Mouse (Mus musculus) heart, adult 18-20 months (tissue): Measurements from ENCODE around the gene Atp6v1g2. TPM values are rescaled to one million over a fixed set of nuclear protein-coding genes. Genes with fewer than 3 reads are reported as not detected.
"Not testable (repeated sequence)": the region's sequence is repeated elsewhere in the genome, so short reads cannot be mapped to it uniquely, and the experiment has no call there.

Source experiments
- DNase-seq, 2 experiments: peaks; one replicate each; pipeline ENCODE4 v3.0.0; 2021 to 2022; ENCODE audit warnings: mixed read lengths in 1 of 2
- total RNA-seq, 2 experiments: library from RNA; stranded (reverse); gene quantifications; 2 replicates each; pipeline ENCODE4 v1.2.3; 2021

Gene Atp6v1g2
- total RNA-seq, 2 experiments from 2014 or later: 2.1 to 2.3 TPM

DNA sequence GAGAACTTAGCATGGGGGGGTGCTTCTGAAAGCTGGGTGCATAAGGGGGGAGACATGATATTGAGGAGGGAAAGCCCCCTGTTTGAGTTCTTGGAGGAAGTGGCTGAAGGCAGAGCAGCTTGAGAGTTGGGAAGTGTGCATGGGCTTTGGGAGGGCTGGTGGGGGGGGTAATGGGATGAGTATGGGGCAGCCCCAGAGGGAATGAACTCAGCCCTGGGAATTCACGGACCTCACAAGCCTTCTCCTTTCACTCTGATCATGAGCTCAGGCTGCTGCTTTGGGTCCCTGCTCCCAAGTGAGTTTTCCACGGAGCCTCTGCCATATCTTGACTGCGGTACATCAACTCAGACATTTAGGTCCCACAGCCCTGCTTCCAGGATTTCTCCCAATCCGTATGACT lies 31.0 kb upstream of the Atp6v1g2 start:
- DNase-seq: no peak

DNA sequence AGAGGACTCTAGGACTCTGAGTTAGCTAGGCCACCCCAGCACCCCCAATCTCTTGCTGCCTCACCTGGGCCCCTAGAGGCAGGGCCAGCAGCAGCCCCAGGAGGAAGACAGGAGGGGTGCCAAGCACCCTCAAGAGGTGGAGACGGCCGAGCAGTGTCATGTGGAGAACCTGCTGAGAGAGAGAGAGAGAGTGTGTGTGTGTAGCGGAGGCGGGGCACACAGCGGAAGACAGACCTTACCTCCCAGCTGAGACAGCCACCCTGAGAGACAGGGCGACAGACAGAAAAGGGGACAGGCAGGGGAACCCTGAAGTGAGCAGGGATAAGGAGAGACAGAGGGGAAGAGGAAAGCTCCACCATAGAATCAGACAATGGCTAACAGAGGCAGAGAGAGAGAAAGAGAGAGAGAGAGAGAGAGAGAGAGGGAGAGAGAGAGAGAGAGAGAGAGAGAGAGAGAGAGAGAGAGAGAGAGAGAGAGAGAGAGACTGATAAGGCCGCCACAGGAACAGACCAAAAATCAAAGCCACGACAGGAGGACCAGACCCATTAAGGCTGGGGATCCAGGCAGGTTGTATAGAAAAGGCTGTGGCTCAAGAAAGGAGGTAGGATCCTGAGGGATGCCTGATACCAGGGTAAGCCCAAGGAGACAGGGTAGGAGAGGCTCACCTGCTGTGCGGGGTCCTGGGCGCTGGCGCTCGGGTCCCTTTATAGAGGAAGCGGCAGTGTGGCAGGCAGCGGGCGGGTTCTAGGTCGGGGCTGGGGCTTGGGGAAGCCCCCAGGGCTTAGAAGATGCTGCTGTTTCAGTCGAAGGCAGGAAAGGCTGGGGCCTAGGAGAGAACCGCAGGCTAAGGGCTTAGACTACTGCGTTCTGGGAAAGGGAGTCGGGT lies 28.7 kb upstream of the Atp6v1g2 start, which contains the start of gene Lta:
TSS of gene Lta (minus strand) at position 858 of the 886 bp plus-strand sequence.
- DNase-seq: no peak

DNA sequence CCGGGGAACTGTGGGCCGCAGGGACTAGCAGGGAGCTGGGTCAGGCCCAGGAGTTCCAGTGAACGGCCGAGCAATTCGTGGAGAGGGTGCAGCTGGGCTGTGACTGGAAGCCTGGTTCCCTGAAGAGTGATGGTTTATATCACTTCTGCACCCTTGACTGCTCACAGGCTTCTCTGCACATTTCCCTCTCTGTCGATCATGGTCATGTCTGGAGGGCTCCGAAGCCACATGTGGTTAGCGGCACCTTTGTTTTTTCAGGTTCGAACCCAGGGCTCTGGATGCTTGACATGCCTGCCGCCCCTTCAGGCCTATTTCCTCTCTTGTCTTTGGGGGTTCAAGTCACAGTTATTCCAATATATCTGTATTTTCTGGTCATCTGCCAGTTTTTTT lies 28.1 kb upstream of the Atp6v1g2 start:
- DNase-seq: no peak

DNA sequence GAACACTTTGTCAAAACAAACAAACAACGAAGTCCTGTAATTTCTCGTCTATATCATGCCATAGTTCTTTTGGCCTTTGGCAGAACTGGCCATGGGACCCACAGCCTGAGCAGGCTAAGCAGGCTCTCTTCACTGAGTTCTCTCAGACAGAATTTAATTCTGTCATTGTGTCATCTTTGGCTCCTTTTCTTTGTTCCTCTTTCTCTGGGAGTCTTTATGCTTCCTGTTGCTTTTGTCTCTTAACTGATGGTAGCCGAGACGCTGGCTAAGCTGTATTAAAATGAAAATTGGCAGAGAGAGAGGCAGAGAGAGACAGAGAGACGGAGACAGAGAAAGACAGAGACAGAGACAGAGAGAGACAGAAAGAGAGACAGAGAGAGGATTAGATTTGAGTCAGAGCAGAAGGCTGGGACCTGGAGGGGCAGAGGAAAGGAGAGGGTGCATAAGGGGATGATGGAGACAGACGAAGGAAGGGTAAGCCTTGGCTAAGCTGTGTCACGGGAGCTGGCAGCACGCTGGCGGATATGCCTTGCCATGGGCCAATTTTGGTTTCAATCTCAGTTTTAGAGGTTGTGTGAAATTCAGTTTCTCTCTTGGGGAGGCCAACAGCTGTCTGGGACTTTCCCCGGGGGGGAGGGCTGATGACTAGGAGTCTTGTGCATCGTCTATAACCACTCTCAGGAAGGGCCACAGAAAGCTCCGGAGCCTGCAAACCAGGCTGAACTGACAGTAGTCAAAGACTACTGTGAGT lies 23.5 kb upstream of the Atp6v1g2 start:
- no peak for DNase-seq

DNA sequence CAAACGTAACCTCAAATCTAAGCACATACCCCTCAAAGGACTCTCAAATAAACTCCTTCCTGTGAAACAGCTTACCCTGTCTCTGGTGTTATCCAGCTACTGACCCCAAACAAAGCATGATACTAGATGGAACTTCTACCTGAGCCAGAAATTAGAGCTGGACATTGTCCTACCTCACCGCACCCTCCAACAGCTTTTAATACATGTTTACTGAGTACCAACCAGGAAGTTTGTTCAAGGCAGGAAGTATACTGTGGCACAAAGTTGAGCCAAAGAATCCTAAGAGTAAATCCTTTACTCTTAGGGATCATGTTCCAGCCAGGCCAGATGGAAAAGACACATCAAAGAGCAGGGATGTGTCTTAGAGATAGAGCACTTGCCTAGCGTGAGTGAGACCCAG lies 22.9 kb upstream of the Atp6v1g2 start:
- DNase-seq: no peak

DNA sequence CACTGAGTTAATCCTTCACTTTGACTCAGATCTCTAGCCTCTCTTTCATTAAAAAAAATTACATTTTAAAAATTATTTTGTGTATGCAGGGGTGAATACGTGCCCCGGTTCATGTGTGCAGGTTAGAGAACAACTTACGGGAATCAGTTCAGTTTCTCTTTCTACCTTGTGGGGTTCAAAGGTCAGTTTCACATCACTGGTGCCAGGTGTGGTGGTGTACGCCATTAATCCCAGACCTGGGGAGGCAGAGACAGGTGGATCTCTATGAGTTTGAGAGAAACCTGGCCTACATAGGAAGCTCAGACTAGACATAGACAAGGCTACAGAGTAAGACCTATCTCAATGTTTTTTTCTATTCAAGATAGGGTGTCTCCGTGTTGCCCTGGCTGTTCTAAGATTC lies 20.4 kb upstream of the Atp6v1g2 start:
- no peak for DNase-seq

DNA sequence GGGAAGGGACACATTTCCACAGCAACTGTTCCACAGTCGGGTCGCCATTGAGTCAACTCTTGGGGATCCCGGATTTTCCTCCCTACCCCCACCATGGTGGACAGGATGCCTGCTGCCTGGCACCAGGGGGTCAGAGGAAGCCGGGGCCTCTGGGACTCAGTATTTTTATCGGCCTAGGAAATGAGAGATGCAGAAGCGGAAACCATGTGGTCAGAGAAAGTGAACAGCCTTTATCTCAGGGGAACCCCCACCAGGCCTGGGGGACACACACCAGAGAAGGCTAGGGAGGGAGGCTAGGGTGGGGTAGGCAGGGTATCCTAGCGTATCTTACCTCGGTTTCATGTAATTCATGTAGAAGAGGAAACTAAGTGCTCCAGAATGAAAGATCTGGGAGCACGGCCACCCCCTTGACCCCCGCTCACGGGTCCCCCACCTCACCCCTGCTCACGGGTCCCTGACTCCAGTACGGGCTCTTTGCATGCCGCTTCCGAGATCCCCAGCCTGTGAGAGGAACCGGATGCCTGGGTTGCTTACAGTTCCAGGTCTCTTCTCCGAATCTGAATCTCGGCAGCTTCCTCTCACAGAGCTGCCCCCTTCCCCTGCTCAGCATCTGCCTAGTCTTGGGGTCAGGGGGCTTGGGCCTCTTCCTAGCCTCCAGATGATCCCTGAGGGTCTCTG lies 14.8 kb upstream of the Atp6v1g2 start:
- DNase-seq: peak; percentile 56 to 80

DNA sequence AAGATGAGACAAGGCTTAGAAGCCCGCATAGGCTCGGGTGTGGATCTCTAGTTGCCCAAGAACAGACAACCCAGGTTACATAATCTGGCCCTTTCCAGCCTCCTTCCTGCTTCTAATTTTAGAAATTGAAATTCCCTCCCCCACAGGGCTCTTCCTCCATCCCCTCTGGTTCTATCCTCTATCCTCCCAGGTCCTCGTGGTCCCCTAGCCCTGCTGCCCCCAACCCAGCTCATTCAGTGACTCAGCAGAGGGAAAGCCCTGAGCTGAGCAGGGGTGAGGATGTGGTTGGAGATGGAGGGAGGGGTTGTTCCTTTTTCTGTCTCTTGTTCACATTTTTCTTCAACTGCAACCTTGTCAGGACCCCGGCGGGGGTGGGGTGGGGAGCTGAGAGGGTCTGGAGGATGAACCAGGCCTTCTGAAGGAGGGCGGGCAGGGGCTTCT lies 13.8 kb upstream of the Atp6v1g2 start:
- DNase-seq: peak in 1 of 2 experiments; percentile 46

DNA sequence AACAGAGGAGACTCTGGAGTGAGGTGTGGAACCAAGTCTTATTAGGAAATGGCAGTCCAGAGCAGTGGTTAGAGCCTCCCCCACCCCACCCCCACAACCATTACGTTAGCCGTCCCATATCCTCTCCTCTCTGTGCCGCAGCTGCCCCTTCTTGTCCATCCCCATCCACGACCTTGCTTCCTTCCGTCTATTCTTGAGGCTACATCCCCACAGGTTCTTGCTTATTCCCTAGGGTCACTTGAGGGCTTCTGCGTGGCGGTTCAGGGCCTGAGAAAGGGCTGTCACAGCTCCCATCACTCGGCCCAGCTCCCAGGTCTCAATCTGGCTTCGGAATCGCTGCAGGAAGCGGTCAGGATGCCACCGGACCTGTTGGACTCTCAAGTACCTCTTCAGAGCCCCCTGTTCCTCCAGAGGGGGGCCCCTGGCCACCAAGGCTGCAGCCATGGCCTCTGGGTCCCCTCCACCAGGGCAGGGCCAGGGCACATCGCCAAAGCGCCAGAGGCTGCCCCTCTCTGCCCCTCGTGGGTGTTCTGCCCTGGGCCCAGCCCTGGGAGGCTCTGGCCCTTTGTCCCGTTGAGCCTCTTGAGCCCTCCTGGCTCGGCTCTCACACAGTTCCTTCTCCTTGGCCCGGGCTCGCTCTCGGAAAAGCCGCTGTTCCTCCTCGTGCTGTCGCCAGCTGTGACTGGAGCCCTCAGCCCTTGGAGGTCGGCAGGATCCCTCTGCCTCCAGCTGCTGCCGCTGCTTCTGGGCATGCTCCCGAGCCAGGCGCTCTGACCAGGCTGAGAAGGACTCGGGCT lies 13.1 kb upstream of the Atp6v1g2 start, which contains the start of gene Gm16181:
TSS of gene Gm16181 (plus strand) at position 679 of the 797 bp plus-strand sequence.
- peak; percentile 67 to 82 for DNase-seq

DNA sequence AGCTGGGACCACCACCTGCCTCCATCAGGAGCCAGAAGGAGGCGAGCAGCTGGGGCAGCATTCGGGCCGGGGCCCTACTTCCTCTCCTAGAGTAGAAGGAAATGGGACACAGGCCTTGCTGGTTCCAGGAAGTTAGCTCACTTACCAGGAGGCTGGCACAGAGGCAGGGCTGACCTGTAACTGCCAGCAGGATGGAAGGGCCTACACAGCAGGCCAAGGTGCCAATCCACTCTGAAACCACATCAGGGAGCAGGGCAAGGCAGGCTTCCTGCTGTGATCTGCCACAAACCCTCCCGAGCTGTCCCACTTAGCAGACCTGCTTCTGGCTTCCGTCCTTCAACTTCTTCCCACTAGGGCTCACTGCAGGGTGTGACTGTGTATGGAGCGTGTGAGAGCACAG lies 11.2 kb upstream of the Atp6v1g2 start:
- peak in 1 of 2 experiments; percentile 45 for DNase-seq

DNA sequence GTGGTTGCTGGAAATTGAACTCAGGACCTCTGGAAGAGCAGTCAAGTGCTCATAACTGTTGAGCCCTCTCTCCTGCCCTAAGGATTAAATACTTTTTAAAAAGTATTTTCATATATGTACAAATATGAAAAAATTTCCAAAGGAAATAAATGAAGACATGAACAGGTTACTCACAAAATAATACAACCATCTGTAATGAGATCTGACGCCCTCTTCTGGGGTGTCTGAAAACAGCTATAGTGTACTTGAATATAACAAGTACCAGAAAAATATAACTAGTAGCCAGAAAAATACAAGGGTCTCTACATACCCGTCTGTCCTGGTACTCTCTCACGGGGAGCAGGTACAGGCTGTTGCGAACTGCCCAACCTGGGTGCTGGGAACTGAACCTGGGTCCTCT lies 8.8 kb upstream of the Atp6v1g2 start:
- no peak for DNase-seq

DNA sequence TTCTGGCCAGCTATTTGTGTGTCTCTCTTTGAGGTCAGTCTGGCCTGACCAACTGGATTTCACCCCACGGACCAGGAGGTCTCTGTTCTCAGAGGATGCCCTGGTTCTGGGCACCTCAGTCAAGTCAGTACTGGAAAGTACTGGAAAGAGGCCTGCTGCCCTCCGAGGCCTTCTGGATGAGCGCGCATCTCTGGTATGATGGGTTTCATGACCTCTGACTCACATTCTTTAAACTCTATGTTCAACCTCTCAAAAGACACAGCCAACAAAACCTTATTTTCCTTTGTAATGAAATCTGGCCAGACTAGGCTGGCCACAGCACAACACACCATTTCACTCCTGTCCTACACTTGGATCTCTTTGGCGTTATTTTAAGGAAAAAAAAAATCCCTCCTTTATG lies 8.0 kb upstream of the Atp6v1g2 start:
- no peak for DNase-seq

DNA sequence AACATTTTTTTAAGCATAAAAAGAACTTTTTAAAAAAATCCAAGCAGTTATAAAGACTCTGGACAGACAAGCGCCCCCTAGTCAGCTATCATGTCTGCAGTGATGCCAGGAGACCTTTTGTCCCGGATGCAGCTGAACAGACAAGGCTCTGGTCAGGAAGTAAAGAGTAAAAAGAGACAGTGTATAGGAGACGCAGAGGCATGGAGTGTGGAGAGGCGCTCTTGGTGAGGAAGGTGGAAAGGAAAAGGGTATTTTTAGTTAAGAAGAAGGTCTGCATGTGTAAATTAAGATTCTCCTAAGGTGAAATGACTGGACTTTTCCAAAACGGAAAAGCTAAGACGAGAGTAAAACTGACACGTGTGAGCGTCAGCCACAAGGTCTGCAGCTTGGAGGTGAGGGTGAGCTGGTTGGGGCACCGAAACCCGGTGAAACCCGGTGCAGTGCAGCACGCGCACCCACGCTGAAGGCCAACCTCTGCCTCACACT lies 6.9 kb upstream of the Atp6v1g2 start:
- DNase-seq: no peak

DNA sequence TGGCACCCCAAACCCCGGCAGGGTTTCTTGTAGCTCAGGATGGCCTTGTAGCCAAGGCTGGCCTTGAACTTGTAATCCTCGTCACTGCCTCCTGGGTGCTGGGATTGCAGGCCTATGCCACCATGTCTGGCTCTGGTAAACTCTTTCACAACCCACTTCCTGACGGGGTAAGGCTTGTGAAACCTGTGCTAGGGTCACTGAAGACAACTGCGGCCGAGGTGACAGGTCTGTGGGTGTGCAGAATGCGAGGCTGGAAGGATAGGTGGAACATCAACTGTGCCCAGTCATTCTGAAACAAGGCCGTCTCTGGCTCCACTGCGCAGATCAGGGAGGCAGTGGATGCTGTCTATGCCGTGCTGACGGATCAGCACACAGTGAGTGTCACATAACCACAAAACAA lies 2.4 kb upstream of the Atp6v1g2 start:
- no peak for DNase-seq

DNA sequence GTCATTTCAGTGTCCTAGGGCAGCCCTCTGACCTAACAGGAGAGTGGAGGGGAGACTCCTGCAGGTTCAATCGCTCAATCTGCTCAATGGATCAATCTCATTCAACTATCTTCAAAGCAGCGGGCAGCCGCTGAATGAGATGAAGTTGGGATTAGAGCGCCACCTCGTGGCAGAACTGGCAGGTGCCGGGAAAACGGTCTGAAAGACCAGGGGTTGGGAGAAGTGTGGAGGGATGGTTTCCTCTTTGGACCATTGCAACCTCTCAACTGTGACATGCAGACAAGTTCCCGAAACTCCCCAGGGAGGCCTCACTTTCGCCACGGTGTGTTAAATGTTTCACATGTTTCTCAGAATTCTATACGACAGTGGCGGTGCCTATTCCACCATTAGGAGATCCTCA lies 1.4 kb upstream of the Atp6v1g2 start:
- DNase-seq: peak; percentile 83 to 95

DNA sequence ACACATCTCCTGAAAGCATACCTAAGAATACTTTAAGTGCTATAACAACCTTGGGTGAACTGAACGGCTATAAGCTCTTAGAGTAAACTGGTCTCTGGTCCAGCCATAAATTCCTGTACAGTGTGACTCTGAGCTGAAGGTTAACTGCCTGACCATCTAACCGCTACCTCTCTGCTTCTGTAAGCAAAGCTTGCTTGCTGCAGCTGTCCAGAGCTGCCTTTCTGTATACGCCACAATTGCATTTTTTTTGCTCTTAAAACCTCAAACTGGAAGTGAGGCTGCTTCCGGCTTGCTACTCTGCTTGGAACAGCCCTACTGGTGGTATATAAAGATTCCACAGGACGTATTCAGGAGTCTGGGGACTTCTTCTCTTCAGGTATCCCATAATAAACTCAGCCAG lies 801 bp upstream of the Atp6v1g2 start:
- no peak for DNase-seq

DNA sequence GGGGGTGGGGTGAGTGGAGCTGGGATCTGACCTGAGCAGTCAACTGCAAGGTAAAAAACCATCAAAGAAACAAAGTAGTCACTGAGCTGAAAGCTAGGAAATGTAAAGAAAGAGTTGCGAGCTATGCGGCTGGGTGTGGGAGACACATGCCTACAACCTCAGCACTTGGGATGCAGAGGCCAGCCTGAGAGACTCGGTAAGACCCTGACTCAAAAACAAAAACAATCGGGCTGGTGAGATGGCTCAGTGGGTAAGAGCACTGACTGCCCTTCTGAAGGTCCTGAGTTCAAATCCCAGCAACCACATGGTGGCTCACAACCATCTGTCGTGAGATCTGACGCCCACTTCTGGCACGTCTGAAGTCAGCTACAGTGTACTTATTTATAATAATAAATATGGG lies 630 bp downstream of the Atp6v1g2 start:
- not testable (repeated sequence) for DNase-seq

DNA sequence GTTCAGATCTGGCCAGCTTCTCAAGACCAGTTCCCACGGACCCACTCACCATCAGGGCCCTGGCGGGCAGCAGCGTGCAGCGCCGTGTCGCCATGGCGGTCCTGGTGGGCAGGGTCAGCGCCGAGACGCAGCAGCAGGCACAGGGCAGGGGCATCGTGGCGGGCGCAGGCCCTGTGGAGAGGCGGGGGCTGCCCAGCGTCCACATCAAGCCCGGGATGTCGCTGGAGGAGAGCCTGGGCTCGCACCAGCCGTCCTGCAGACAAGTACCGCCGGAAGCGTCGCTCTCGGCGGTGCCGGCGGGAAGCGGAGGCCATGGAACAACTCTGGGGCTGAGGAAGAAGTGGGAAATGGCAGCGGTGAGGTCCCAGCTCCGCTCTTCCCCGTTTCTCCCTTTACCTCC lies 1.4 kb downstream of the Atp6v1g2 start:
- peak in 1 of 2 experiments; percentile 63 for DNase-seq

DNA sequence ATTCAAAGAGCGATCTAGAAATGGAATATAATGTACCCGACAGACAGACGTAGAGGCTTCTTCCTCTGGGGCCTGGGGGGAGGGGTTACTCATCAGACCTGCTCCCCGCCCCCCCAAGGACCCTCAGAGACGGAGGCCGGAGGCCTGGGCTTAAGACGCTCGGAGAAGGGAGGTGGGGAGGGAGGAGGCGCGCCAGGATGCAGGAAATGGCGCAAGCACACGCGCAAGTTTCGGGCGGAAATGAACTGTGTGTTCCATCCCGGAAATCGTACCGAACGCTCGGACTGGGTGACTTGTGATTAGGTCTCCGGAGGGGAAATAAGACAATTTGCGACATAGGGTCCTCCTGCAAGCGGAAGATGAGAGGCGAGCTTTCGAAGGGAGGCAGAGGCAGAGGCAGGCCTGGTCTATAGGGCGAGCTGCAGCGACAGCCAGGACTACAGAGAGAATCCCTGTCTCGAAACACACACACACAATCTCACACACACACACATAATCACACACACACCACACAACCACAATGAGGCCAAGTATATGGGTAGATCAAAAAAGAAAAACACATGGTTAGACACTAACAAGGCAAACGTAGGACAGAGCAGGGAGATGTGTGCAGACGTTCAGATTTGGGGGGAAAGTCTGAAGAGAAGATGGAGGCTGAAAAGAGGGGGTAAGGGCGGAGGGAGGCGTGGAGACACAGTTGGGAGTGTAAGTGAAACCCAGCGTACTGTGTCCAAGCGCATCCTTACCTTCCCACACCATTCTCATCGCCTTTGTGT lies 2.3 kb downstream of the Atp6v1g2 start, which contains the start of gene Nfkbil1:
TSS of gene Nfkbil1 (minus strand) at position 179 of the 776 bp plus-strand sequence.
- peak; percentile 93 to 96 for DNase-seq

DNA sequence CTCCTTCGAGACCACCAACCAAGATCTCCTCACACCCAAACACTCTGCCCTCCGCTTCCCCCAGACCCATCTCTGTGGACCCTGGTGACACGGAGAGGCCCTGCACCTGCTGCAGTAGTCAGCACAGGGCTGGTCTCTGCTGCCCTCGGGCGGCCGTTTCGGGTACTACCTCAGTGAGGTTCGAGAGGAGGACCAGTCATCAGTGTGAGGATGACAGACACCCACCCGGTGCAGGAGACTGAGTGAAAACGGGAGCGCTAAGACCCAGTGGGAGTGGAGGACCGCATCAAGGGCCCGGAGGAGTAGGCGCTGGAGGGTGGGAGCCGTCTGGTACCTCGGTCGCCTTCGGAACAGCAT lies 2.9 kb downstream of the Atp6v1g2 start:
- peak; percentile 95 to 99 for DNase-seq

DNA sequence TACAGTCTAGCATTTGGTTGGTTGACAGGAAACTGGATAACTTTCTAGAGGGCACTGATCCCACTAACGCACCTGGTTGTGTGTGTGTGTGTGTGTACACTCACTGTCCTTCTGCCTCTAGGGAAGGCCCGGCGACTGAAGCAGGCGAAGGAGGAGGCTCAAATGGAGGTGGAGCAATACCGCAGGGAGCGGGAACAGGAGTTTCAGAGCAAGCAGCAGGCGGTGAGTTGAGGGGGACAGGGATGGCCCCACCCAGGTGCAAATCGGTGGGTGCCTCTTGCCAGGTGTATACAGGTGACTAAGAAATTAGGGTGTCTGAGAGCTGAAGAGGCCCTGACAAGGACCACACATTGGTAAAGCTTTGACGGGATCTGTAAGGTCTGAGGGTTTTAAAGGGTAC lies 3.5 kb downstream of the Atp6v1g2 start:
- DNase-seq: peak in 1 of 2 experiments; percentile 3
